Comparison of ENCODE assay signal across 12 mouse cellular contexts in the genomic region with DNA sequence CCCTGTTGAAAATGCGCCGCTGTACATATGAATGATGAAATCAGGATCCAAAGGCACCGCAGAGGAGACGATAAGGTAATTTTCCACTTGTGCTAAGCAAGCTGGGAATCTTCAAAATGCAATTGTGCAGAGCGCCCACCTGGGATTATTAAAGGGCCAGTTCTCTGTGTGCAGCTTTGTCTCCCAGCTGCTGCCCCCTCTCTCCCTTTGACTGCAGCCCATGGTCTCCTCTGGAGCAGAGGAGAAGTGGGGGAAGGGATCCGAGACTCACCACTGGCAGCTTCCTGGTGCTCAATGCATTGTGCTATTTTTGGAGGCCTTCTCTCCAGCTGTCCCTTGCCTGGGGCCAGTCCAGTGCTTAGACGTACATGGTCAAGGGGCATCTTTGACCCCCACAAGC.
DNase-seq lines count a peak whose midpoint lies in the region; ATAC-seq lines count a peak whose summit lies in the region.
"Had no signal": no experiment of that assay in that cellular context is flagged by ENCODE, and none has a peak within 500 bp of the region (broad histone marks: within the 10 kb centered on the region; RNA-seq: fewer than 3 reads in every experiment).

No protein-coding gene starts in this region.

- no peak overlapping the region for H3K4me3 ChIP-seq in heart, embryonic 12.5 days
- H3K4me3 ChIP-seq in forebrain, embryonic 16.5 days (replicated peaks; ENCODE audit: low read length) = no peak overlapping the region
- no peak overlapping the region for H3K4me3 ChIP-seq in midbrain, embryonic 10.5 days
- H3K4me3 ChIP-seq: erythroblast, embryonic 14.5 days; megakaryocyte, embryonic 14.5 days had no signal

- no peaks in the 10 kb centered on the region for H3K36me3 ChIP-seq in heart, embryonic 12.5 days
- no peaks in the 10 kb centered on the region for H3K36me3 ChIP-seq in forebrain, embryonic 16.5 days (ENCODE audit: control insufficient read depth, insufficient read depth)
- no peaks in the 10 kb centered on the region for H3K36me3 ChIP-seq in midbrain, embryonic 10.5 days

- DNase-seq in heart, adult 9 months (ENCODE audit: low spot score in 2 of 2) = no peak
- peak; percentile 49 for DNase-seq in adipocyte (ENCODE audit: low spot score)
- no peak for DNase-seq in midbrain, embryonic 10.5 days (ENCODE audit: low spot score)
- DNase-seq in left cerebral cortex, adult 8-10 months (ENCODE audit: low spot score in 2 of 2) = no peak
- no peak for DNase-seq in adrenal gland, adult 18-20 months (ENCODE audit: low spot score in 2 of 2)
- DNase-seq: left cerebral cortex, postnatal 4 days; right cerebral cortex, postnatal 25 days had no signal

- H3K9ac ChIP-seq in heart, embryonic 12.5 days = no peak overlapping the region
- H3K9ac ChIP-seq in forebrain, embryonic 16.5 days (replicated peaks; ENCODE audit: low read depth, low read length) = no peak overlapping the region

- H3K9me3 ChIP-seq in heart, embryonic 12.5 days (replicated peaks) = peaks cover 3% of the 10 kb centered on the region; the same call in 1 of the 2 replicates
- no peaks in the 10 kb centered on the region for H3K9me3 ChIP-seq in forebrain, embryonic 16.5 days (ENCODE audit: control insufficient read depth, low read length)
- H3K9me3 ChIP-seq in midbrain, embryonic 10.5 days (replicated peaks) = no peaks in the 10 kb centered on the region

- peaks cover 18% of the 10 kb centered on the region for H3K4me1 ChIP-seq in heart, embryonic 12.5 days (replicated peaks)
- peaks cover 5% of the 10 kb centered on the region for H3K4me1 ChIP-seq in forebrain, embryonic 16.5 days (replicated peaks; ENCODE audit: control insufficient read depth, insufficient read depth, low read length)
- H3K4me1 ChIP-seq in midbrain, embryonic 10.5 days = peaks cover 27% of the 10 kb centered on the region
- H3K4me1 ChIP-seq: megakaryocyte, embryonic 14.5 days had no signal

- no peak overlapping the region for H3K4me2 ChIP-seq in heart, embryonic 12.5 days
- no peak overlapping the region for H3K4me2 ChIP-seq in forebrain, embryonic 16.5 days (ENCODE audit: low read length)

- peak; percentile 71 for ATAC-seq in heart, embryonic 12.5 days (ENCODE audit: insufficient number of reproducible peaks, low FRiP score)
- ATAC-seq in forebrain, embryonic 16.5 days = no peak
- ATAC-seq in megakaryocyte progenitor cell, adult 5-6 weeks (replicated peaks; ENCODE audit: poor library complexity) = no peak

- 0 out of 2 replicates have a peak overlapping the region, but pooled peaks have one; percentile 27 for H3K27ac ChIP-seq in heart, embryonic 12.5 days (ENCODE audit: poor library complexity, severe bottlenecking)
- 0 out of 2 replicates have a peak overlapping the region, but pooled peaks have one; percentile 11 for H3K27ac ChIP-seq in forebrain, embryonic 16.5 days (ENCODE audit: low read length)
- H3K27ac ChIP-seq in midbrain, embryonic 10.5 days (replicated peaks) = peak overlapping the region; percentile 72

- no peaks in the 10 kb centered on the region for H3K27me3 ChIP-seq in heart, embryonic 12.5 days (replicated peaks)
- H3K27me3 ChIP-seq in forebrain, embryonic 16.5 days (replicated peaks; ENCODE audit: control insufficient read depth, insufficient read depth, low read length) = no peaks in the 10 kb centered on the region
- H3K27me3 ChIP-seq in midbrain, embryonic 10.5 days (ENCODE audit: low read depth, poor library complexity, severe bottlenecking) = no peaks in the 10 kb centered on the region

- WGBS in heart, embryonic 12.5 days = 56% methylated on average over 7 of the region's 7 CpGs
- WGBS in forebrain, embryonic 16.5 days = 40% methylated on average over 7 of the region's 7 CpGs
- 74% methylated on average over 7 of the region's 7 CpGs for WGBS in midbrain, embryonic 10.5 days

Comparison
In these comparisons a context has a peak if more than half of its experiments do, and no peak if none do; other contexts are left out.
1. H3K27ac ChIP-seq: peak in every context shown above with its lines; median percentile 72 in midbrain, embryonic 10.5 days; 27 in heart, embryonic 12.5 days; 11 in forebrain, embryonic 16.5 days.